Mouse (Mus musculus): ENCODE measurements around the gene Ints11. TPM values are rescaled to one million over a fixed set of nuclear protein-coding genes. Genes with fewer than 3 reads are reported as not detected.

The Ints11 gene
- polyA plus RNA-seq, 1 experiment from 2014 or later = 96.2 TPM

DNA sequence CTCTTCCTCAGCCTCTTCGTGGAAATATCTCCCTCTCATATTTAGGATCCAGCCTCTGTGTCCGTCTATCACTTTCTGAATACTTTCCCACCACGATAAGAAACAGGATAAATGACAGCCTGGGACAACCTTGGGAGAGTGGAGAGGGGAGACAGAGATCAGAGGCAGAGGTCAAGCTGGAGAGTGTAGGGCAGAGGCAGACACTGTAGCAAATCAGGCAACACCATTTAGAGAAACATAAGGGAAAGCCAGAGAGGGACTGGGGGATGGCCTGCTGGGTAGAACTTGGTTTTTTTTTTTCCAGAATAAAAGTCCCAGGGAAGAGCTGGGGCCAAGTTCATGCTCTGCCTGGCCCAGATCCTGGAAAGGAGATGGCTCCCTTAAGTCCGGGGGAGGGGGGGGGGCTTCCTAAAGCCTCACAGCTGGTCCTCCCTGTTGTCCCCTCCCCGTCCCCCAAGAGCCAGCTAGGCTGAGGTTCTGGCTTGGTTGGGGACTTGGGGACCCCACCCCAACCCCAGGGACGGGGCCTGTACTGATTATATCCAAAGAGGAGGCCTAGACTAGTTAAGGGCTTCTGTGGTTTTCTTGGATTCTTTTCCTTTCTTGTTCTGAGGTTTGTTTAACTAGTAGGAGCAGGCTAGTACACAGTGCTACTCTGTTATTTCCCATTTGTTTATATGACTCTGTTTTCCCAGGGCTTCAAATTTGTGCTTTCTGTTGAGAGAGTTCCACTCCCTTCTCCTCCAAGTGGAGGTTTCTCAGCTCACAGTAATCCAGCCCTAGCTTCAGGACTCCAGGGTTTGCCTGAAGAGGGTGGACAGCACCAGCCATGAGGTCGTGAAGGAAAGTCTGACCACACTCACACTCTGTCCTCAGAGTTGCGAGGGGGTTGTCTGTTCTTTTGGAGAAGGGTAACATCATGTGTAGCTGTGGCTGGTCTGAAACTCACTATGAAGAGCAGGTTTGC is 30.9 kb upstream of the Ints11 start:
- no peak overlapping the region for H3K9ac ChIP-seq
- no peaks in the 10 kb centered on the region for H3K9me3 ChIP-seq (replicated peaks)
- WGBS = 67% methylated on average over 8 of the region's 8 CpGs
- H3K4me2 ChIP-seq = no peak overlapping the region
- peaks cover under 1% of the 10 kb centered on the region; the same call in 1 of the 2 replicates for H3K36me3 ChIP-seq (ENCODE audit: poor library complexity, severe bottlenecking)
- no peak for ATAC-seq
- peaks cover 30% of the 10 kb centered on the region for H3K4me1 ChIP-seq
- peaks cover 15% of the 10 kb centered on the region for H3K27me3 ChIP-seq
- H3K4me3 ChIP-seq = no peak overlapping the region
- no peak overlapping the region for H3K27ac ChIP-seq

DNA sequence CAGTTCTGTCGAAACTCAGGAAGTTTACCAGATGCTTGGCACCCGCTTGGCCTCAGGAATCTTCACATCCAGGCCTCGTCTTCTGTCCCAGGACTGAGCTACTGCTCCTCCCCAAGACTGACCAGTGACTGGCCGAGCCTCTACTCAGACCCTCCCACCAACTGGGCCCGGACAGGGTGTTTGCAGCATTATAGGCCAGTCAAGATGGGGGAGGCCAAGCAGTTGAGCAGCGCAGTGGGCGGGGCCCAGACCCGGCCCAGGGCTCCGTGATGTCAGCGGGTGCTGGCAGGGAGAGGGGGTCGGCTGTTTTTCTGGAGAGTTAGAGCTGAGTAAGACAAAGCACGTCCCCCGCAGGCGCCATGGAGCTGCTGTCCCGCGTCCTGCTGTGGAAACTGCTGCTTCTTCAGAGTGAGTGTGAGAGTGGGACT is 29.8 kb upstream of the Ints11 start, which contains the start of gene Mxra8:
Mxra8 (plus strand) TSS at position 198 of the 428 bp plus-strand sequence.
- Histone ChIP-seq H3K9me3 (replicated peaks) (no peaks in the 10 kb centered on the region), H3K9ac (peak within 1 kb of the TSS; percentile 60), H3K4me3 (peak within 1 kb of the TSS; percentile 36), H3K27me3 (peaks cover 15% of the 10 kb centered on the region), H3K4me1 (peaks cover 25% of the 10 kb centered on the region), H3K36me3 (ENCODE audit: poor library complexity, severe bottlenecking) (no peaks in the 10 kb centered on the region), H3K4me2 (peak within 1 kb of the TSS; percentile 62), H3K27ac (no peak within 1 kb of the TSS)
- 3% methylated on average over 16 of the region's 16 CpGs for WGBS
- ATAC-seq = peak; percentile 72

DNA sequence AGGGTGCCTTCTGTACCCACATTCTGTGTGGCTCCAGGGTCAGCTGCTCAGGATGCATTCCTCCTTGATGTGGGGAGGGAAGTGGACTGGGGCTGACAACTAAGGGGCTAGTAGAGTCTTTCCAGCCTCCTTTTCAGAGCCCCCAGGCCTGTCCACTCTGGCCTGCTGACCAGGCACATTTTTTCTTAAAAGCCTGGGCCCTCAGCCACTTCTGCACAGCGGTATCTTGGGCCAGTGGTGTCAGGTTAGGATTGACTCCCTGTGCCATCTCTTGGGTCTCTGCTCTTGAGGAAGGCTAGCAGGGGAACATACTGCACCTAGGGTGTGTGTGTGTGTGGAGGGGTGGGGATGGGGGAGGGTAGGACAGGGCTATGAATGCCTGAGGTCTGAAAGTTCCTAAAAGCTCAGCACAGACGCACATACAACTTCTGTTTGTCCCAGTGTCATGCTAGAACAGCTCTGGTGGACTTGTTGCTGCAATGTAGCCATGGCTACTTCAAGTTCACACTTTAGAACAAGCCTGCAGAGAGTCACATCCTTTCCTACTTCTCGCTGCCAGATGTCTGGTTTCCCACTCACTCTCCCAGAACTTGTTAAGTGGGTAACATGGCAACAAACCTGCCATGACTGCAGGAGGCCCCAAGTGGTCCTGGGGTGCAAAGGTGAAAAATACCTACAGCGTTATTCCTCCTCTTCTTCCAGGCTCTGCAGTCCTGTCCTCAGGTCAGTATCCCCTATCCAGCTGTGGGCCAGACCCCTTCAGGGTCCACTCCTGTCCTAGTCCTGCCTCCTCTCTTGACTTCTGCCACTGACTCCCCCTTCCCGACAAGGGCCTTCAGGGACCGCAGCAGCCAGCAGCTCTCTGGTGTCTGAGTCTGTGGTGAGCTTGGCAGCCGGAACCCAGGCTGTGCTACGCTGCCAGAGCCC is 29.0 kb upstream of the Ints11 start:
- ATAC-seq = peak; percentile 25; the same call in 1 of the 2 replicates
- H3K9ac ChIP-seq = peak overlapping the region; percentile 60
- no peak overlapping the region for H3K27ac ChIP-seq
- H3K9me3 ChIP-seq (replicated peaks) = no peaks in the 10 kb centered on the region
- peaks cover 25% of the 10 kb centered on the region for H3K4me1 ChIP-seq
- peak overlapping the region; percentile 62 for H3K4me2 ChIP-seq
- peaks cover 15% of the 10 kb centered on the region for H3K27me3 ChIP-seq
- WGBS = 12% methylated on average over 8 of the region's 8 CpGs
- H3K4me3 ChIP-seq = peak overlapping the region; percentile 36
- H3K36me3 ChIP-seq (ENCODE audit: poor library complexity, severe bottlenecking) = no peaks in the 10 kb centered on the region

DNA sequence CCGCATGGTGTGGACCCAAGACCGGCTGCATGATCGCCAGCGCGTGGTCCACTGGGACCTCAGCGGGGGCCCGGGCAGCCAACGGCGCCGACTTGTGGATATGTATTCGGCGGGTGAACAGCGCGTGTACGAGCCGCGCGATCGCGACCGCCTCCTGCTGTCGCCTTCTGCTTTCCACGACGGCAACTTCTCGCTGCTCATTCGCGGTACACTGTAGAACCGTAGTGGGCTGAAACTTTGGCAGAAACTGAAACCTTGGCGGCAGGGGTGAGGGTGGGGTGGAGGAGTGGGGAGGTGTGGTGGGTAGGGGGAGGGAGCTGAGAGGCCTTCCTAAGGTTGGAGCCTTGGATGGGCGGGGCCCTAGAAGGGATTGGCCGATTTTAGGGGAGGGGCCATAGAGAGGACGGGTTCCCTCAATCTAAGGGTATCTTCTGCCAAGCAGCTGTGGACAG is 28.3 kb upstream of the Ints11 start:
- Histone ChIP-seq H3K36me3 (ENCODE audit: poor library complexity, severe bottlenecking) (no peaks in the 10 kb centered on the region), H3K27ac (no peak overlapping the region), H3K4me1 (peaks cover 25% of the 10 kb centered on the region), H3K4me2 (peak overlapping the region; percentile 62), H3K9me3 (replicated peaks) (no peaks in the 10 kb centered on the region), H3K27me3 (peaks cover 15% of the 10 kb centered on the region), H3K9ac (peak overlapping the region; percentile 54), H3K4me3 (peak overlapping the region; percentile 36)
- under 1% methylated on average over 32 of the region's 32 CpGs for WGBS
- ATAC-seq = peak; percentile 58

DNA sequence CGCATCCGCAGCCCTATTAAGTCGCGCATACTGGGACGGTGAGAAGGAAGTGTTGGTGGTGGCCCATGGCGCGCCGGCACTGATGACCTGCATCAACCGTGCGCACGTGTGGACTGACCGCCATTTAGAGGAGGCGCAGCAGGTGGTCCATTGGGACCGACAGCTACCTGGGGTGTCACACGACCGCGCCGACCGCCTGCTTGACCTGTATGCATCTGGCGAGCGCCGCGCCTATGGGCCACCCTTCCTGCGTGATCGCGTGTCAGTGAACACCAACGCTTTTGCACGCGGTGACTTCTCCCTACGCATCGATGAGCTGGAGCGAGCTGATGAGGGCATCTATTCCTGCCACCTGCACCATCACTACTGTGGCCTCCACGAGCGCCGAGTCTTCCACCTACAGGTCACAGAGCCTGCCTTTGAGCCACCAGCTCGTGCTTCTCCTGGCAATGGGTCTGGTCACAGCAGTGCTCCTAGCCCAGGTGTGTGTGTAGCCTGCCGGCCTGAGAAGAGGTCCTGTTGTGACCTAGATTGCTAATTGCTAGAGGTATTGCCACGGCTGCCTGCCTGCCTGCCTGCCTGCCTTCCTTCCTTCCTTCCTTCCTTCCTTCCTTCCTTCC is 27.6 kb upstream of the Ints11 start:
- H3K36me3 ChIP-seq (ENCODE audit: poor library complexity, severe bottlenecking) = no peaks in the 10 kb centered on the region
- peak overlapping the region; percentile 36; the same call in 1 of the 2 replicates for H3K4me3 ChIP-seq
- 39% methylated on average over 38 of the region's 38 CpGs for WGBS
- no peak overlapping the region for H3K27ac ChIP-seq
- peaks cover 30% of the 10 kb centered on the region for H3K4me1 ChIP-seq
- H3K27me3 ChIP-seq = peaks cover 15% of the 10 kb centered on the region
- H3K9ac ChIP-seq = no peak overlapping the region
- H3K4me2 ChIP-seq = peak overlapping the region; percentile 62
- ATAC-seq = no peak
- no peaks in the 10 kb centered on the region for H3K9me3 ChIP-seq (replicated peaks)

DNA sequence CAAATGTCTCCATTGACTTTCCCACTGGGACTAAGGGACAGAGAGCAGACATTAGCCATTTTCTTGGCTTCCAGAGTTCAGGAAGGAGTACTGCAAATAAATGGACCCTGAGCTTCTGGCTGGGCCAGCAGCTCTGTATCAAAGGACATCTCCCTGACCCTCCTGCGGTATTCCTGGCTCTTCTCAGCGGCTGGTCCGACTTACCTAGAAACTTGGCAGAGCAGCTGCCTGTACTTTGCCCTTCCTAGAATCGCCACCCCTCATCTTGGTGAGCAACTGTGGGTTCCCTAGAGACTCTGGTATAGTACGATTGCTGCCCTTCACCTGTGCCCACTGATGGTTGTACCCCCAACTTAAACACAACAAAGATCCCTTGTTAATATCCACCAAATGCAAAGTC is 26.1 kb upstream of the Ints11 start:
- no peaks in the 10 kb centered on the region for H3K36me3 ChIP-seq (ENCODE audit: poor library complexity, severe bottlenecking)
- 93% methylated on average over 5 of the region's 5 CpGs for WGBS

DNA sequence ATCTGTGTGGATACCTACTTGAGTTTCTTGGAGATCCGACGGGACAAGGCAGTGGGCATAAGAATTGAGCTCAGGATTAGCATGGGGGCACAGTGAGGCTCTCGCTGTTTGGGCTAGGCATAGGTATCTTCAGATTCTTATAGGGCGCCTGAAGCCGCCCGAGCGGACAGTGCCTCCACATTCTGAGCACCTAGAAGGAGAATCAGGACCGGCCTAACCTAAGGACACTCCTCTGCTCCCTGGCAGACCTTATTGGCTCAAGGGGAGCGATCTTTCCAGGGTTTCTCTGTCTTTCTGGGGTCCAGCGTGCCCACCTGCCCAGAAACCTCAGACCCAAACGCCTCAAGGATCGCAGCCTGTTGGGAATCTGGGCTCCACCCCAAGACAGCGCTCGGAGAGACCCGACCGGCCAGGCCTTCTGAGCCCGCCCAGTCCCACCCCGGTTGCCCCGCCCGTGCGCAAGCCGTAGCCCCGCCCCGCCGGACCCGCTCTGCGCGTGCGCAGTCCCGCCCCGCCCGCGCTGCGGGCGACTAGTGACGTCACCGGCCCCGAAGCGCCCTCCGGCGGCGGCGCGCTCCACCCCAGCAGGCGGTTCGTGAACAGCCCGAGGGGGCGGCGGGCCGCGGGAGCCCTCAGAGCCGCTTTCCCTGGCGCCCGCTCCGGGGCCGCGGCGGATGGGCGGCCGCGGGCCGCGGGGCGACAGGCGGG is 22.3 kb upstream of the Ints11 start, which contains the start of gene Dvl1:
Dvl1 (plus strand) TSS at position 532 of the 708 bp plus-strand sequence.
- H3K4me1 ChIP-seq = peaks cover 42% of the 10 kb centered on the region
- 0 out of 2 replicates have a peak, but pooled peaks cover 3% of the 10 kb centered on the region for H3K27me3 ChIP-seq
- 3% methylated on average over 48 of the region's 65 CpGs for WGBS
- ATAC-seq = peak; percentile 90
- peak within 1 kb of the TSS; percentile 54 for H3K27ac ChIP-seq
- H3K9ac ChIP-seq = peak within 1 kb of the TSS; percentile 94
- H3K9me3 ChIP-seq (replicated peaks) = no peaks in the 10 kb centered on the region
- H3K4me3 ChIP-seq = peak within 1 kb of the TSS; percentile 93
- H3K36me3 ChIP-seq (ENCODE audit: poor library complexity, severe bottlenecking) = no peaks in the 10 kb centered on the region
- H3K4me2 ChIP-seq = peak within 1 kb of the TSS; percentile 96

More for the DNA sequence above, 26.1 kb upstream of the Ints11 start:
- Histone ChIP-seq H3K4me3 (no peak overlapping the region), H3K4me1 (peaks cover 37% of the 10 kb centered on the region), H3K9ac (no peak overlapping the region), H3K9me3 (replicated peaks) (no peaks in the 10 kb centered on the region), H3K27me3 (peaks cover 15% of the 10 kb centered on the region), H3K27ac (no peak overlapping the region), H3K4me2 (no peak overlapping the region)
- ATAC-seq = no peak

DNA sequence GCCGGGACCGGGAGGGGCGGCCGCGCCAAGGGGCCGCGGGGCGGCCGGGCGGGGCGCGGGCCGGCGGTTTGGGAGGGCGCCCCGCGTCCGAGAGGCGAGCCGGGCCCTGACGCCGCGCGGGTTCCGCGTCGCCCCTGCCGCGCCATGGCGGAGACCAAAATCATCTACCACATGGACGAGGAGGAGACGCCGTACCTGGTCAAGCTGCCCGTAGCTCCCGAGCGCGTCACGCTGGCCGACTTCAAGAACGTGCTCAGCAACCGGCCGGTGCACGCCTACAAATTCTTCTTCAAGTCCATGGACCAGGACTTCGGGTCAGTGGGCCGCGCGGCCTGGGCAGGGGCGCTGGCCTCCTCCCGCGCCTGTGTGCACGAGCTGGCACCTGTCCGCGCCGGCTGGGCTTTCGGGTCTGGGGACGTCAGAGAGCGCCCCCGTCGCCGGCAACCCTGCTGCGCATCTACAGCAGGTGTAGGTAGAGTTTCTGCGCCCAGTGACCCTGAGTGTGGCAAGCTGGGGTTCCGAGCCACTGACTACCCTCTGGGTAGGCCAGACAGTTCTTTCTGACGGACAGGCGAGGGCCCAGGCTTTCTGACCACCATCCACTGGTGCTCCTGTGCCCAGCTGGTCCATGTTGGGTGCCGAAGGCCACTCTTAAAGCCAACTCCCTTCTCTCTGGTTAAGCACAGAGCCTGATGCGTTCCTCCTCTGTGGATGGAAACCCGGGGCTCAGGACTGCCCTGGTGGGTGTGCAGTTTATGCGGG is 21.6 kb upstream of the Ints11 start:
- peak overlapping the region; percentile 94 for H3K9ac ChIP-seq
- H3K27me3 ChIP-seq = no peaks in the 10 kb centered on the region
- no peaks in the 10 kb centered on the region for H3K9me3 ChIP-seq (replicated peaks)
- peak; percentile 16 for ATAC-seq
- peak overlapping the region; percentile 40 for H3K27ac ChIP-seq
- H3K4me1 ChIP-seq = peaks cover 46% of the 10 kb centered on the region
- H3K4me2 ChIP-seq = peak overlapping the region; percentile 96
- no peaks in the 10 kb centered on the region for H3K36me3 ChIP-seq (ENCODE audit: poor library complexity, severe bottlenecking)
- 1% methylated on average over 68 of the region's 69 CpGs for WGBS
- peak overlapping the region; percentile 93 for H3K4me3 ChIP-seq

DNA sequence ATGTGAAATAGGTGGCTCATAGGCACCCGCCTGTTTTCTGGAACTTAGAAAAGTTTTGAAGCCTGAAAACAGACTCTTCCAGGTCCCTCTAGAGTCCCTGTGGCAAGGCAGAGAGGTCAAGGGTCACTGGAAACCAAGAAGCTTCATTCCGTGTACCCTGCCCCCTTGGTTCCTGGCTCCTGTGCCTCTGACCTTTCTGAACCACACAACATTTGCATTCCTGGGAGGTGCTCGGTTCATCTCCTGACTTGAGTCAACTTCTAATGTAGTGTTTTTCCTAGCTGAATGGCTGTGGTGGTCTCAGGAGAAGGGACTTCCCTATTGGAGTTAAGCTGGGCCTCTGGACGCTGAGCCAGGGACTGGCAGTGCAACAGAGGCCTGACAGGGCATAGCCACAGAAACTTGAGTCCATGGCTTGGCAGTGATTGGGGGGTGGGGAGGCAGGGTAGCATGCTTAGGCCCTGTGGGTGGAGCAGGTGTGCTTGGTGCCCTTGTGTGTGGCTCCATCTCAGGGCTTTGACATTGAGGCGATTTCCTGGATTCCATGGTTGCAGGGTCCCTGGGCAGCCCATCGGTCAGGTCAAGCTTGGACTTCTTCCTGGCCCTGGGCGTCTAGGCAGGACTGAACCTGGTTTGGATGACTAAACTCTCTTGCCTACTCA is 20.8 kb upstream of the Ints11 start:
- Histone ChIP-seq H3K9me3 (replicated peaks) (no peaks in the 10 kb centered on the region), H3K4me3 (peak overlapping the region; percentile 93), H3K4me2 (peak overlapping the region; percentile 96), H3K27me3 (no peaks in the 10 kb centered on the region), H3K36me3 (ENCODE audit: poor library complexity, severe bottlenecking) (peaks cover 5% of the 10 kb centered on the region; the same call in 1 of the 2 replicates), H3K4me1 (peaks cover 46% of the 10 kb centered on the region), H3K9ac (peak overlapping the region; percentile 94), H3K27ac (no peak overlapping the region)
- 65% methylated on average over 7 of the region's 7 CpGs for WGBS
- no peak for ATAC-seq

DNA sequence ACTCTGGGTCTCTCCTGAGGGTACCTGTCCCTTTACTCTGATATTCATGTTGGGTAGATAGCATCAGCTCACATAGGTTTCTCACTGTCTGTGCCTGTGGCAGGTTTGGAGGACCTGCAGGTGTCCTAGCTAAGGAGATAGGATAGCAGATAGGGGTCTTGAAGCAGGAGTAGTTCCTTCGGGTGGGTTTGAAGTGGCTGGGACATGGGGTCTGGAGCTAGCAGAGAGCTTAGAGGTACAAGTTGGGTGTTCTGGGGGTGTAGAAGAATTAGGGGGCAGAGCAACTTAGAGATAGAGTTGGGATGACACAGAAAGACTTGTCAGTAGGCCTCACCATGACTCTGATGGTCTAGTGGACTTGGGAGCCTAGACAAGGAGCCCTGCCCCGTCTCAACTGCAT is 20.0 kb upstream of the Ints11 start:
- WGBS = 88% methylated on average over 2 of the region's 2 CpGs
- Histone ChIP-seq H3K4me3 (0 out of 2 replicates have a peak overlapping the region, but pooled peaks have one; percentile 93), H3K27me3 (no peaks in the 10 kb centered on the region), H3K36me3 (ENCODE audit: poor library complexity, severe bottlenecking) (peaks cover 14% of the 10 kb centered on the region), H3K4me1 (peaks cover 46% of the 10 kb centered on the region), H3K27ac (no peak overlapping the region), H3K4me2 (peak overlapping the region; percentile 96), H3K9me3 (replicated peaks) (no peaks in the 10 kb centered on the region), H3K9ac (peak overlapping the region; percentile 94)
- ATAC-seq = no peak

Measured in forebrain, embryonic 13.5 days (tissue).